Mouse (Mus musculus): Measurements from ENCODE around the gene Zcchc14. TPM values are rescaled to one million over a fixed set of nuclear protein-coding genes. Genes with fewer than 3 reads are reported as not detected.

The Zcchc14 gene
- total RNA-seq, 2 experiments from 2014 or later, result 38.0 to 47.6 TPM

- DNase-seq, result peak; percentile 64
Measured at GRCm38 (mm10) chr8:121665329-121665728, 12.6 kb upstream of the Zcchc14 start.

GRCm38 (mm10) chr8:121663101-121663500 lies 10.4 kb upstream of the Zcchc14 start:
- DNase-seq, result no peak

DNA sequence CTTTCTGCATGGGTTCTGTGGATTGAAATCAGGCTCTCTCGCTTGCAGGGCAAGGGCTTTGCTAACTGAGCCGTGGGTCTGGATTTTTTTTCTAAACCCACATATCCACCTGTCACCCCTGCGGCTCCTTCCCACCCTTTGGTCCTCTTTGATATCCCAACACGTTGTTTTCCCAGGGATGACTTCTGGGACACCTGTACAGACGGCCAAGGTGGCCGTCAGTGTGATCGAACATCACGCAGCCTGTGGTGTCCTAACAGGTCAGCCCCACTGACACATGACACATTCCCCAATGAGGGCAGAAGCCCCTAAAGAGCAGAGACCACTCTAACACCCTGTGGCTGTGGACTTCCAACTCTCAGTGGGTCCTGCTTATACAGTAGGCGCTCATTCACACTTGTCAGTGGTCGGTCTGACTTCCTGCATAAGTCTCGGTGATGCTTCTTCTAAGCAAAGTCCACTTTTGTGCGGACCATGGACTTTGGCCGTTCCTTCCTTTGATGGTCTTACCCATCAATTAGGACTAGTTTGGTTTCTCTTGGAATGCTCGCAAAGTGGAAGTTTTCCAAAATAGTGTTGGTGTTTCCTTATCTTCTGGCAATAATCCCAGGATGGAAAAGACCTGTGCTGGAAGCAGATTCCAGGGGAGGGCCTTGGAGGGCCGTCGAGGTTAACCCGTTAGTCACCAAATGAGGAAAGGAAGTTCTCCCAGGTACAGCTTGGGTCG lies 9.1 kb upstream of the Zcchc14 start:
- no peak for DNase-seq

DNA sequence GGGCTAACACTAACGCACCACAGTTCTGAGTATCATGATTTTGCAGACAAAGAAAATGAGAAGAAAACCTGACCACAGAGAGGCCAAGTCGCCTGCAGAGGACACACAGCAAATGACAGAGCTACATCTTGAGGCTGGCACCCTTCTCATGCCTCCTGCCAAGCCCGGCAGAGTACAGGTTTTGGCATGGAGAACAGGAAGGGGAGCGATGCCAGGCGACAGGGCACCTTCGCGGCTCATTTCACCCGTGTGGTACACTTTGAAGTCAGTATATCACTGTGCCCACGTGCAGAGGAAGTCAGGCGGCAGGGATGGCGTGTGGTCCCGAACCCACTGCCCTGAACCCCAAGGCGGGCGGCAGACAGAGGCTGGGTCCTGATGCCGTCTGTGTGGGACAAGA lies 7.9 kb upstream of the Zcchc14 start:
- DNase-seq, result no peak

GRCm38 (mm10) chr8:121654966-121655494 lies 2.3 kb upstream of the Zcchc14 start:
- DNase-seq, result no peak

GRCm38 (mm10) chr8:121654131-121654530 lies 1.4 kb upstream of the Zcchc14 start:
- DNase-seq, result no peak

DNA sequence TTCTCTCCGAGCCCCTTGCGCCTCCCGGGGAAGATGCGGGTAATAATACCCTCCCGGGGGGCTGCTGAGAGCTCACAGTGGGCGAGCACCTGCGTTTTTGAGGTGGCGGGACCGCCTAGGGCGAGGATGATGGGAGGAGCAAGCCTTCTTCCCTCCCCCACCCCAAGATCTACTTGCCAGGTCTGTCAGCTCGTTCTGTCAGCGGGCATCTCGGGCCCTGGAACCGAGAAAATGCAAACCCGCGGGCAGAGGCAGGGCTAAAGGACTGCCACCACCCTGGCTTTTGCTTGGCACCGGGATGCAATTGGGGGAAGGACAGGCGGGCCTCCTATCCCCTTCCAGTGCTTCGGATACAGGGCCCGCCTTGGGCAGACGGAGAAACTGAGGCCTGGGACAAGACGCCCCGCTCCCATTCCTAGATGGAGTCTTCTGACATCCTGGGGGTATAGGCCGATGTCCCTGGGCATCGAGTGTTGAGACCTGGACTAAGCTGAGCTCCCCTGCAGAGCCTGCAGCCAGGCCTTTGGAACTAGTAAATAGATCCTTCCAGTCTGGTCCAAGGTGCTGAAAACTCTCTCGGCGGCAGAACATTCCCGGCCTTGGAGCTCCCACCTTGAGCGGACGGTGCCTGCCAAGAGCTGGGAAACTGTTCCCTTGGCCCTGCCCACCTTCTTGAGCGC lies 779 bp upstream of the Zcchc14 start:
- DNase-seq, result peak; percentile 67

DNA sequence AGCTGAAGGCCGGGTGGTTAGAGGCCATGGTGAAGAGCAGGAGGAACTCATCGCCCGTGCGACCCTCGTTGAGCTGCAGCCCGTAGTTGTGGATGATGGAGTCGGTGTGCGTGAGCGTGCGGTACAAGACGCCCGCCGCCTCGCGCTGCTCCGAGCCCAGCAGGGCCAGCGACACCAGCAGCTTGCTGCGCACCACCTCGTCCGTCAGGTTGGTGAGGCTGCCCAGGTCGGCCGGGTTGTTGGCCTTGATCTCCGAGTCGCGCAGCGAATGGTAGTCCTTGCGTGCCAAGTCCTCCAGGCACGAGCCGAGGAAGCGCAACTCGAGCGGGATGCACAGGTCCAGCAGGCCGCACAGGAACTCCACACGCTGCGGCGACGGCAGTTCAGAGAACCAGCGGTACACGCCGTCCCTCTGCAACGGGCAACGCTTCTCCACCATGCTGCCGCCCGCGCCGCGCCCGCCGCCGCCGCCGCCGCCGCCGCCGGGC lies 783 bp downstream of the Zcchc14 start:
- peak; percentile 68 for DNase-seq

DNA sequence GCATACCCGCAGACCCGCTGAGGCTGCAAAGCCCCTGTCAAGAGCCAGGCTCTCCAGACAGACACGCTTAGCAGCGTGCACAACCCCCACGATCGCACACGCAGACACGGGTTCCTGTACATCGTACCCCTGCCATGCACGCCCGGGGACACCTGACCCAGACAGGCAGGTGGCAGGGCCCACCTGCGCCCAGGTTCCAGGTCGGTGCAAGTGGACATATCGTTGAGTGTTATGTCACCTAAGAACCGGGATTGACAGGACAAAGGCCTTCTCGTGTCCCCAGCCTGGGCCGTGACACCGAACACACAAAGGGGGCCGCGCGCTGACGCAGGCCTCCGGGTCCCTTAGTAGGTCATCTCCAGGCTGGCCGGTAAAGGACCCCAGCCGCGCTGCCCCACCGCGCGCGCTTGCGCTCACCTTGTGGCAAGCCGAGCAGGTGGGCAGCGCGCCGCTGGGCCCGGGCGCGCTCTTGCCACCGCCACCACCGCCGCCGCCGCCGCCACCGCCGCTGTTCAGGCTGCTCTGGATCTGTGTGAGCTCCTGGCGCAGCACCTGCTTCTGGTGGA lies 1.3 kb downstream of the Zcchc14 start:
- DNase-seq, result peak; percentile 42

- DNase-seq, result peak; percentile 62
Measured at GRCm38 (mm10) chr8:121650389-121651307, 2.1 kb downstream of the Zcchc14 start.

- DNase-seq, result no peak
Measured at GRCm38 (mm10) chr8:121649904-121650303, 2.8 kb downstream of the Zcchc14 start.

- no peak for DNase-seq
Measured at GRCm38 (mm10) chr8:121649423-121649822, 3.3 kb downstream of the Zcchc14 start.

DNA sequence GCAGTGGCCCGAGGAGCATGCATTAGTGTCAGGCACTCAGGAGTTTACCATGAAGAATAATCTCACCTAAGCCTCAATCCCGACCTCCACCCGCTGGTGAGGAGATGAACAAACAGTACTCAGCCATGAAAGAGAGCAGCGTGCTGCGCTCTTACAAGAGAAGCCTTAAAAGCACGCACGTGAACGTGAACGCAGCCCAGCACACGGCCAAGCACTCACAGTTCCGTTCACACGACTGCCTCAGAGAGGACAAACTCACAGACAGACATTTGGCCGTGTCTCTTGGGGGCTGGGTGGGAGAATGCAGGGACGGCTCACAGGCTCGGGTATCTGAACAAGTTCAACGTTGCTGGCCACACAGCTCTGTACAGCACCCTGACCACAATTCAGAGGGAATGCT lies 4.2 kb downstream of the Zcchc14 start:
- no peak for DNase-seq

GRCm38 (mm10) chr8:121647511-121648215 lies 5.0 kb downstream of the Zcchc14 start:
- DNase-seq, result no peak

GRCm38 (mm10) chr8:121643384-121643783 lies 9.3 kb downstream of the Zcchc14 start:
- DNase-seq, result no peak

GRCm38 (mm10) chr8:121642804-121643203 lies 9.9 kb downstream of the Zcchc14 start:
- no peak for DNase-seq

DNA sequence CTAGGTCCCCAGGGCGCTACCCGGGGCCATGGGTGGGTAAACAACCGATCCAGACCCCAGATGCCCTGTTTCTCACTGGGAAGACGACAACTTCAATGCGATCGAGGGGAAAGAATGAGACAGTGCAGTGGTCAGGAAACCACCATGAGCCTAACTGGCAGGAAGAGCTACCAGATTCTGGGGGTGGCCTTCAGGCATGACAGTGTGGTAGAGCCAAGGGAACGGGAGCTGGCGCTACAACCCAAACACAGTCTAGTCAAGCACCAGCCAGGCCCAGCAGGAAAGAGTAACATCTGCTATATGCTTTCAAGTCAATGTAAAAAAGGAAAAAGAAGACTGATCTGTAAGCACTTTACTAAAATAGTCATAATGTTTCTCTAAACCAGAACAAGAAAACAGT lies 16.5 kb downstream of the Zcchc14 start:
- no peak for DNase-seq

DNA sequence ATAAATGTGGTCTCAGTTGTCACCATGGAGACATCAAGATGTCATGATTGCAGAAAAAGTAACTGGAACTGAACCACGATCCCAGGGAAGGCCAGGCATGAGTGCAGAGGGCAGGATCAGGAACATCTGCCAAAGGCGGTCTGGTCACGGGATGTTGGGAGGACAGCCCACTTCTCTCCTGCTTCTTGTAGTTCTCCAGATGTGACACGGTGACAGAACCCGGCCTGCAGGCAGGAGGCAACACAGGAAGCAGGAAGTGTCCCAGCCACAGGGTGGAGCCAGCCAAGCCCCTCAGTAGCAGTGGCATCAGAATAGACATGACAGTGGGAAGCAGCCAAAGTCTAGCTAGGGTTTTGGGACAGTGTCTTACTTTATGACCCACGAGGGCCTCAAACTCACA lies 17.2 kb downstream of the Zcchc14 start:
- DNase-seq, result peak; percentile 32

GRCm38 (mm10) chr8:121632401-121632800 lies 20.3 kb downstream of the Zcchc14 start:
- no peak for DNase-seq

GRCm38 (mm10) chr8:121631645-121632071 lies 21.0 kb downstream of the Zcchc14 start:
- peak; percentile 59 for DNase-seq

DNA sequence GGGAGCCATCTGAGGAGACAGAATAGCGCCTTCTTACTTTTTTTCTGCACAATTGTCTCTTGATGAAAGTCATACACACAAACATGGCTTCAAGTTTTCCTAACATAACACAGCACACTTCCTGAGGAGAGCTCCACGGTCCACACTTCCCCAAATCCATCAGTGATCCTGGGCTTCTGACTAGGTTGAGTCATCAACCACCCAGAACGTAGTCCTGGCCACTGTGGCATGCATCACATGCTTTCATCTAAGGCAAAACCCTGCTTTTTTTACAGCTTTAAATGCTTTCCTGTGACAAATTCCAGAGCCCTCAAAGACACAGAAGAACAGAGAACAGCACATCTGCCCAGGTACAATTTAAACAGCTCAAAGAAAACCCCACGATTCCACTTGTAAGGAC lies 24.0 kb downstream of the Zcchc14 start:
- no peak for DNase-seq

All from adrenal gland, postnatal 10 days (tissue).